Mouse (Mus musculus) intestine, embryonic 14.5 days (tissue): ENCODE measurements around the gene Olfr860. TPM values are rescaled to one million over a fixed set of nuclear protein-coding genes. Genes with fewer than 3 reads are reported as not detected.
"Not testable (repeated sequence)": the region's sequence is repeated elsewhere in the genome, so short reads cannot be mapped to it uniquely, and the experiment has no call there.

Experiments
- ATAC-seq: fragments of 200-750 bp; cut with Nextera tagmentation; replicated peaks from 2 replicates; pipeline ENCODE4 v1.8.0; 2017; ENCODE audit warnings: low read depth, moderate number of reproducible peaks, moderate TSS enrichment, moderate library complexity; ENCODE audit not compliant: low FRiP score, low TSS enrichment
- DNase-seq: peaks from one replicate; pipeline ENCODE4 v3.0.0-alpha.2; 2018; ENCODE audit warnings: low spot score
- H3K27ac ChIP-seq: fragments of 300-500 bp; sonication (generic); 2 replicates; pipeline ENCODE4 v1.5.1; 2014; ENCODE audit warnings: low read depth, mild to moderate bottlenecking, control low read depth
- H3K27me3 ChIP-seq: fragments of 300-500 bp; sonication (generic); replicated peaks from 2 replicates; pipeline ENCODE4 v1.6.1; 2014; ENCODE audit warnings: low read length, control low read depth; ENCODE audit not compliant: control insufficient read depth, insufficient read depth
- H3K36me3 ChIP-seq: fragments of 300-500 bp; sonication (generic); 2 replicates; pipeline ENCODE4 v1.6.1; 2014; ENCODE audit warnings: low read length, control low read depth; ENCODE audit not compliant: control insufficient read depth, insufficient read depth
- H3K4me1 ChIP-seq: fragments of 300-500 bp; sonication (generic); replicated peaks from 2 replicates; pipeline ENCODE4 v1.6.1; 2014; ENCODE audit warnings: low read length, control low read depth, mixed read lengths; ENCODE audit not compliant: control insufficient read depth, insufficient read depth
- H3K4me2 ChIP-seq: fragments of 300-500 bp; sonication (generic); 2 replicates; pipeline ENCODE4 v1.6.1; 2014; ENCODE audit warnings: low read length
- H3K4me3 ChIP-seq: fragments of 300-500 bp; sonication (generic); 2 replicates; pipeline ENCODE4 v1.5.1; 2014; ENCODE audit warnings: low read depth, low read length, control low read depth, mixed read lengths
- H3K9ac ChIP-seq: fragments of 300-500 bp; sonication (generic); 2 replicates; pipeline ENCODE4 v1.6.1; 2014; ENCODE audit warnings: mild to moderate bottlenecking, low read length
- H3K9me3 ChIP-seq: fragments of 300-500 bp; sonication (generic); 2 replicates; pipeline ENCODE4 v1.6.1; 2016; ENCODE audit warnings: low read length, control low read depth; ENCODE audit not compliant: control insufficient read depth
- WGBS: fragments of 180-500 bp; shearing (Covaris S2); extraction: QIAGEN DNeasy Blood & Tissue Kit; methylation state at CpG from one replicate; pipeline ENCODE4 v1.1.7; 2014; 5-methylcytosine and 5-hydroxymethylcytosine counted together
- polyA plus RNA-seq: library from polyadenylated mRNA; unstranded; fragments of >200 nt; fragmentation: Nextera tagmentation; extraction: Ambion mirVana; gene quantifications from 2 replicates; pipeline ENCODE4 v1.2.1, GENCODE M21; 2014

Olfr860 gene
- not detected in 2 replicates for polyA plus RNA-seq

DNA sequence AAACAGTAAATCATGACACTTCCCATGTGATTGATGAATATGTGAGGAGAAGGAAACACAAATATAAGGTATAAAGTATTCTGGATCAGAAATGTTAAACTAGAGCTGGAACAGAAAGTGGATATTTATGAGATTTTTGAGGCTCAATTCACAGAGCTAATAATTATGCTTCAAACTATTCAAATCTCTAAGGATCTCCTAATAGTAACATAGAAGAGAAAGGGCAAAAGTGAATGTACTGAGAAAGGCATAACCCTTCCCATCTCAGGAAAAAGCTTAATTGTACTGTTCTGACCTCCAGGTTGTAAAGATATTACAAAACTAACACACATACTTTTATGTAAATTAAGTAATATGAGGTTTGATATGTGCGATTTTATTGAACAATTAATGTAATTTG, at the start of gene Olfr860:
Gene Olfr860, minus strand, starts transcription at position 101 of the 400 bp plus-strand sequence.
- WGBS, result 76% methylated on average over 1 of the region's 1 CpGs
- Histone ChIP-seq H3K27me3 (no peaks in the 10 kb centered on the region), H3K27ac (no peak within 1 kb of the TSS), H3K9me3 (no peaks in the 10 kb centered on the region), H3K36me3 (no peaks in the 10 kb centered on the region), H3K9ac (no peak within 1 kb of the TSS), H3K4me1 (no peaks in the 10 kb centered on the region), H3K4me3 (no peak within 1 kb of the TSS), H3K4me2 (no peak within 1 kb of the TSS)
- no peak for DNase-seq
- no peak for ATAC-seq

DNA sequence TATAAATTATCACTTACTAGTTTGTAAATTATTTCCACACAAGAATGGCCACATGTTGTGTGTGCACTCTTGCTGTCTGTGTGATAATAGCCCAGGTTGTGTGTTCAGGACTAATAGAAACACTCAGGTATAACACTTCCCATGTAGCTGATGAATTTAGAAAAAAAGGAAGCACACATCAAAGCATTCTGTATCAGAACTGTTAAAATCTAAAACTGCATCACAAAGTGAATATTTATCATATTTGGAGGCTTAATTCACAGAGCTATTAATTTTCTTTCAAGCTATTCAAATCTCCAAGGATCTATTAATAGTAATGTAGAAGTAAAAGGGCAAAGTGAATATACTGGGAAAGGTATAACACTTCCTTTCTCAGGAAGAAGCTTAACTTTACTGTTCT, 38.4 kb upstream of the Olfr860 start, which contains the start of gene Olfr862:
Gene Olfr862, minus strand, starts transcription at position 101 of the 400 bp plus-strand sequence.
- no peaks in the 10 kb centered on the region for H3K27me3 ChIP-seq
- no peak within 1 kb of the TSS for H3K4me3 ChIP-seq
- ATAC-seq, result no peak
- H3K27ac ChIP-seq, result no peak within 1 kb of the TSS
- H3K4me2 ChIP-seq, result no peak within 1 kb of the TSS
- DNase-seq, result no peak
- no peaks in the 10 kb centered on the region for H3K36me3 ChIP-seq
- H3K9me3 ChIP-seq, result 0 out of 2 replicates have a peak, but pooled peaks cover 2% of the 10 kb centered on the region
- no peak within 1 kb of the TSS for H3K9ac ChIP-seq
- no peaks in the 10 kb centered on the region for H3K4me1 ChIP-seq

DNA sequence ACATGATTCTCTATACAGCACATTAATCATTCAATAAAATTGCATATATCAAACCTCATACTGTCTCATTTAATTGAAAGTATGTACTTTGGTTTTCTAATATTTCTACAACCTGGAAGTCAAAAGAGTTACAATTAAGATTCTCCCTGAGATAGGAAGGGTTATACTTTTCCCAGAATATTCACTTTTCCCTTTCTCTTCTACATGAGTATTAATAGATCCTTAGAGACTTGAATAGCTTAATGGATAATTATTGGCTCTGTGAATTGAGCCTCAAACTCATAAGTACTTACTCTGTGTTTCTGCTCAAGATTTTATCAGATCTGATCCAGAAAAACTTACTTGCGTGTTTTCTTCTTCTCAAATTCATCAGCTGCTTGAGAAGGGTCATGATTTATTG, 44.9 kb downstream of the Olfr860 start, which contains the start of gene Olfr859:
Gene Olfr859, plus strand, starts transcription at position 301 of the 400 bp plus-strand sequence.
- H3K4me1 ChIP-seq, H3K27me3 ChIP-seq, H3K9ac ChIP-seq, H3K4me2 ChIP-seq, H3K4me3 ChIP-seq, H3K27ac ChIP-seq, H3K36me3 ChIP-seq, DNase-seq, H3K9me3 ChIP-seq, ATAC-seq: not testable (repeated sequence)
- 71% methylated on average over 1 of the region's 1 CpGs for WGBS

DNA sequence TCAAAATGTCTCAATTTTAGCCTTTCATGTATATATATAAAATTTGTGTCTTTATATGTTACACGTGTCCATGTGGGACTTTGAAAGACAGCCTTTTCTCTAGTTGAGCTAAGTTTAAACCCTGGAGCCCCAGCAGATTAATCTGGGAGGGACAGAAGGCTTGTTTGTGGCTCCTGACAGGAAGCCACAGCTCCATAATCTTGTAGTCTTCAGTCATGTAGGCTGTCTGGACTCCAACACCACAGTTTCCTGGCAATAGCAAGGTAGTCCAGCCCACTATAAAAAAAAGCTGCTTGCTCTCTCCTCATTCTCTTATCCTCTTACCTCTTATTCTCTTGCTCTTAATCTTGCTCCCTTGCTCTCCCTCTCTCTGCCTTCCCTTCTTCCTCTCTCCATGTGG, 46.5 kb downstream of the Olfr860 start:
- DNase-seq, result no peak
- Histone ChIP-seq H3K4me2 (no peak overlapping the region), H3K4me1 (no peaks in the 10 kb centered on the region), H3K27ac (no peak overlapping the region), H3K9me3 (no peaks in the 10 kb centered on the region), H3K36me3 (no peaks in the 10 kb centered on the region), H3K4me3 (no peak overlapping the region), H3K27me3 (no peaks in the 10 kb centered on the region), H3K9ac (no peak overlapping the region)
- 63% methylated on average over 1 of the region's 1 CpGs for WGBS
- no peak for ATAC-seq

Other genes with a start within 250 kb of the Olfr860 start
- gene Zfp317, start 227.6 kb downstream of the Olfr860 start, polyA plus RNA-seq, result 29.7 and 34.3 TPM in 2 replicates
- not detected in 2 replicates for gene Olfr857, start 140.3 kb downstream of the Olfr860 start, polyA plus RNA-seq
- gene Olfr58, start 69.5 kb downstream of the Olfr860 start, polyA plus RNA-seq, result not detected in 2 replicates
- gene Olfr859, start 44.8 kb downstream of the Olfr860 start, polyA plus RNA-seq, result not detected in 2 replicates
- gene Olfr862, start 38.3 kb upstream of the Olfr860 start, polyA plus RNA-seq, result not detected in 2 replicates
- gene Olfr77, start 67.1 kb upstream of the Olfr860 start, polyA plus RNA-seq, result 0.32 and 0.34 TPM in 2 replicates
- gene Olfr866, start 178.3 kb upstream of the Olfr860 start, polyA plus RNA-seq, result not detected in 2 replicates
- gene Olfr867, start 207.8 kb upstream of the Olfr860 start, polyA plus RNA-seq, result not detected in 2 replicates
- not detected in 2 replicates for gene Olfr868, start 248.9 kb upstream of the Olfr860 start, polyA plus RNA-seq